Mouse (Mus musculus): ENCODE measurements around the gene Napepld. TPM values are rescaled to one million over a fixed set of nuclear protein-coding genes. Genes with fewer than 3 reads are reported as not detected.

Gene Napepld
- polyA plus RNA-seq, 1 experiment from 2014 or later: 2.3 TPM

DNA sequence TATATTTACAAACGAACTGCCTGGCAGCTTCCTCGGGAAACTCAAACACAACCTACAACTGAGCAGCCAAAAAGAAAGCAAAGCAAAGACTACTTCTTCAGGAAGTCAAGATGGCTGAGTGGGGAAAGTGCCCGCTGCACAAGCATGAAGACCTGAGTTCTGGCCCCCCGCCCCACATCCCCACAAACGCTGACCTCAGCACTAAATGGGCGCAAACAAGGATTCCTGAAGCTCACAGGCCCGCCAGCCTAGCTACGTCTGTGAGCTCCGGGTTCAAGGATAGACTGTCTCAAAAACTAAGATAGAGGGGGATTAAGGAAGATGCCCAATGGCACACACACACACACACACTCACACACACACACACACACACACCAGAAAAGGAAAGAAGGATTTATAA lies 22.8 kb downstream of the Napepld start:
- no peaks in the 10 kb centered on the region for H3K36me3 ChIP-seq (ENCODE audit: control insufficient read depth, insufficient read depth)
- no peak overlapping the region for H3K4me2 ChIP-seq (replicated peaks; ENCODE audit: low read depth)
- TF ChIP-seq CTCF (IDR thresholded peaks at IDR 0.05; ENCODE audit: low read depth): no peak
- no peak overlapping the region for H3K27ac ChIP-seq (ENCODE audit: low read depth, low read length)
- H3K27me3 ChIP-seq (replicated peaks; ENCODE audit: control insufficient read depth, insufficient read depth, low read length): no peaks in the 10 kb centered on the region
- no peak overlapping the region for H3K4me3 ChIP-seq (ENCODE audit: low read depth, low read length)
- no peak overlapping the region for H3K9ac ChIP-seq (ENCODE audit: low read depth, low read length)
- no peak for ATAC-seq
- H3K4me1 ChIP-seq (replicated peaks; ENCODE audit: control insufficient read depth, insufficient read depth, low read length): no peaks in the 10 kb centered on the region
- no peaks in the 10 kb centered on the region for H3K9me3 ChIP-seq (ENCODE audit: control insufficient read depth)
- 95% methylated on average over 9 of the region's 9 CpGs for WGBS

DNA sequence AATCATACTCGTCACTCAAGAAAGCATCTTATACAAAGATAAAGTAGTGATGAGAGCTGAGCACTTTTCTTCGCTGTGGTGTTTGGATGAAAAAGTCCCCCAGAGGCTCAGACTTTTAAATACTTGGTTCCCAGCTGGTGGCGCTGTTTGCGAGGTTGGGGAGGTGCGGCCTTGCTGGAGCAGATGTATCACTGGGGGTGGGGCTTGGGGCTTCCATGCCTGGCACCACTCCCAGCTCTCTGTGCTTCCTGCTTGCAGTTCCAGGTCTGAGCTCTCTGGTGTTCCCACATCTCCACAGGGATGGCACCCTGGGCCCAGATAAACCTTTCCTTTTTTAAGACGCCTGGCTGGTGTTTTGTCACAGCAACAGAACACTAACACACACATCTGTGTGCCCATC lies 23.3 kb downstream of the Napepld start:
- Histone ChIP-seq H3K4me2 (replicated peaks; ENCODE audit: low read depth) (no peak overlapping the region), H3K27me3 (replicated peaks; ENCODE audit: control insufficient read depth, insufficient read depth, low read length) (no peaks in the 10 kb centered on the region), H3K27ac (ENCODE audit: low read depth, low read length) (no peak overlapping the region), H3K4me1 (replicated peaks; ENCODE audit: control insufficient read depth, insufficient read depth, low read length) (no peaks in the 10 kb centered on the region), H3K9ac (ENCODE audit: low read depth, low read length) (no peak overlapping the region), H3K9me3 (ENCODE audit: control insufficient read depth) (no peaks in the 10 kb centered on the region), H3K36me3 (ENCODE audit: control insufficient read depth, insufficient read depth) (no peaks in the 10 kb centered on the region), H3K4me3 (ENCODE audit: low read depth, low read length) (no peak overlapping the region)
- 95% methylated on average over 6 of the region's 6 CpGs for WGBS
- TF ChIP-seq CTCF (IDR thresholded peaks at IDR 0.05; ENCODE audit: low read depth): 0 out of 2 replicates have a peak, but pooled peaks have one; percentile 12
- no peak for ATAC-seq

DNA sequence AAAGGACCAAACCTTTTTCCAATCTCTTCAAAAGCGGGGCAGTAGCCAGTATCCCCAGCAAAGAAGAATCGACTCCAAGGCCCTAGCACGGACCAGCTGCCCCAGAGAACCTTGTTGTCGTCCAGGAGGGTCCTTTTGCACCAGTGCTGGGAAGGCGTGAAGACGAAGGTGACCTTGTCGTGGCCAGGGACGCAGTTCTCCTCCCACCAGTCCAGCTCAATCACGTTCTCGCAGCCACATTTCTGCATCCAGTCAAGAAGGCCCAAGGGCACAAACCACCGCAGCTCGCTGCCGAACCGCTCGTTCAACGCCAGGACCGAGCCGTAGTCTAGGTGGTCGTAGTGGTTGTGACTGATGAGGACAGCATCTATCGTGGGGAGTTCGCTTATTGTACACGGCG lies 25.7 kb downstream of the Napepld start:
- H3K9me3 ChIP-seq (ENCODE audit: control insufficient read depth): no peaks in the 10 kb centered on the region
- no peak overlapping the region for H3K27ac ChIP-seq (ENCODE audit: low read depth, low read length)
- H3K9ac ChIP-seq (ENCODE audit: low read depth, low read length): no peak overlapping the region
- H3K27me3 ChIP-seq (replicated peaks; ENCODE audit: control insufficient read depth, insufficient read depth, low read length): no peaks in the 10 kb centered on the region
- WGBS: 95% methylated on average over 23 of the region's 23 CpGs
- no peak for ATAC-seq
- TF ChIP-seq CTCF (IDR thresholded peaks at IDR 0.05; ENCODE audit: low read depth): no peak
- no peaks in the 10 kb centered on the region for H3K4me1 ChIP-seq (replicated peaks; ENCODE audit: control insufficient read depth, insufficient read depth, low read length)
- H3K4me3 ChIP-seq (ENCODE audit: low read depth, low read length): no peak overlapping the region
- H3K36me3 ChIP-seq (ENCODE audit: control insufficient read depth, insufficient read depth): no peaks in the 10 kb centered on the region
- no peak overlapping the region for H3K4me2 ChIP-seq (replicated peaks; ENCODE audit: low read depth)

DNA sequence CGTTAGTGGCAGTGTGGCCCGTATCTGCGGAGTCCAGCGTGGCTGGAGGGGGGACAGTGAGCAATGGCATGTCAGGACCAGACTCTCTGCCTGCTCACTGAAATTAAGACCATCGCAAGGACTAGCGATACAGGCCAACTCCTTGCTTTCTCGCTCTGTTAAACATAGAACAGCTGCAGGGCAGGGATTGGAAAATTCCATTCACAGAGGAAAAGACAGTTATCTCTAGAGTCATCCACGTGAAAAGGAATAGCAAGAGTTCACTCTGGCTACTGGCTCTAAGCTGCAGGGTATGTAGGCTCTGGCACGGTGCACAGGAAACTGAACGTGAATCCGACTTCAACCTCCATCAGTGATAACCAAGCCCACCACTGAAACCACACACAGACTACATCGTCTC lies 26.2 kb downstream of the Napepld start:
- no peak for TF ChIP-seq CTCF (IDR thresholded peaks at IDR 0.05; ENCODE audit: low read depth)
- H3K36me3 ChIP-seq (ENCODE audit: control insufficient read depth, insufficient read depth): no peaks in the 10 kb centered on the region
- no peak overlapping the region for H3K9ac ChIP-seq (ENCODE audit: low read depth, low read length)
- no peaks in the 10 kb centered on the region for H3K27me3 ChIP-seq (replicated peaks; ENCODE audit: control insufficient read depth, insufficient read depth, low read length)
- WGBS: 77% methylated on average over 12 of the region's 12 CpGs
- no peak overlapping the region for H3K4me2 ChIP-seq (replicated peaks; ENCODE audit: low read depth)
- no peaks in the 10 kb centered on the region for H3K9me3 ChIP-seq (ENCODE audit: control insufficient read depth)
- H3K27ac ChIP-seq (ENCODE audit: low read depth, low read length): no peak overlapping the region
- H3K4me3 ChIP-seq (ENCODE audit: low read depth, low read length): no peak overlapping the region
- H3K4me1 ChIP-seq (replicated peaks; ENCODE audit: control insufficient read depth, insufficient read depth, low read length): no peaks in the 10 kb centered on the region
- ATAC-seq: no peak

DNA sequence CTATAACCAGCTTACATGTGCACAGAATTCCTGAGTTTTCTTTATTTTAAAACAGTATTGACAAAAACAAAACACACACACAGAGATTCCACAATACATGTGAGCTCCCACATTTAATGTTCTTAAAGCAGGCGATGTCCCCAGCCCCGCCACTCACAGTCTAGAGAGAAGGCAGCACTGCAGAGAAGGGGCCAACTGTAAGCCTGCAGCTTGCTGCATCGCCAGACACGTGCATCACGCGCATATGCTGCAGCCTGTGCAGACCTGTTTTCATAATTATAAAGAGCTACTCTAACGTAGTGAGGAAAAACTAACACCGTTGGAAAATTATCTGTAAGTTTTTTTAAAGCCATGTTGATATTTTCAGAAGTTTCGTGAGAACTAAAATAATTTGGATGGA lies 27.5 kb downstream of the Napepld start:
- H3K4me1 ChIP-seq (replicated peaks; ENCODE audit: control insufficient read depth, insufficient read depth, low read length): no peaks in the 10 kb centered on the region
- H3K27ac ChIP-seq (ENCODE audit: low read depth, low read length): no peak overlapping the region
- H3K36me3 ChIP-seq (ENCODE audit: control insufficient read depth, insufficient read depth): no peaks in the 10 kb centered on the region
- 82% methylated on average over 9 of the region's 9 CpGs for WGBS
- no peaks in the 10 kb centered on the region for H3K27me3 ChIP-seq (replicated peaks; ENCODE audit: control insufficient read depth, insufficient read depth, low read length)
- ATAC-seq: no peak
- H3K9ac ChIP-seq (ENCODE audit: low read depth, low read length): no peak overlapping the region
- H3K4me3 ChIP-seq (ENCODE audit: low read depth, low read length): peak overlapping the region; percentile 26; the same call in 1 of the 2 replicates
- no peaks in the 10 kb centered on the region for H3K9me3 ChIP-seq (ENCODE audit: control insufficient read depth)
- no peak for TF ChIP-seq CTCF (IDR thresholded peaks at IDR 0.05; ENCODE audit: low read depth)
- peak overlapping the region; percentile 55; the same call in 1 of the 2 replicates for H3K4me2 ChIP-seq (replicated peaks; ENCODE audit: low read depth)

DNA sequence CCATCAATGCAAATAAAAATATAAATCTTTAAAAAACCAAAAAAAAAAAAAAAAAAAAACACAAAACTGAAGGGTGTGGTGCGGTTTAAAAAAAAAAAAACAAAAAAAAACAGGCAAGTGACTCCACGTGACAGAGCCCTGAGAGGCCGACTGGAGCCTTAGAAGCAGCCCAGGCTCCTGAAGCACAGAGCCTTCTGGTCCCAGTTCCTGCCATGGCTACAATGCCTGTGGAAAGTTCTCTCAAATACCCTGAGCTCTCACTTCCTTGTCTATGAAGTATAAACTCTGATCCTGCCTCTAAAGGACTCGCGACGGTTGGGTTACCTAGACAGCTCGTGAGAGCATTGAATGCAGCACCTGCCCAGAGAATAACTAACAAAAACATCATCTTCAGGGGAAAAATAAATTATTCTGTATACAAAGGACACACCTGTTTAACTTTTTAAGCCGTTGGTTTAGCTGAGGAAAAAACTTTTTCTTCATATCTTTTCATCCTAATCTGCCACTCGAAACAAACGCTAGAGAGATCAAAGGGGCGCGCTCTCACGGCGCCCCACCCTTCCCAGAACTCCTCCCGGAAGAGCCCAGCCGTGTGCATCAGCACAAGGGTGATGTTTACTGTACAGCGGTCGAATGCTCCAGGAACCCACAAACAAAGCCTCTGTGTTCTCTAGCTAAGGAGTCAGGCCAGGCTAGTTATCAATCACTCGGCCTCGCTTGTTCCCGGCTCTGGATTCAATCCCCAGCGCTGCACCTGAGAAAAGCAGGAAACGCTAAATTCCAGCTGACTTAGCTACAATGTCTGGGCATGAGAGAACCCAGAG lies 28.2 kb downstream of the Napepld start:
- H3K9ac ChIP-seq (ENCODE audit: low read depth, low read length): 0 out of 2 replicates have a peak overlapping the region, but pooled peaks have one; percentile 12
- H3K4me2 ChIP-seq (replicated peaks; ENCODE audit: low read depth): peak overlapping the region; percentile 55
- WGBS: 21% methylated on average over 23 of the region's 23 CpGs

More for the DNA sequence above, 28.2 kb downstream of the Napepld start:
- no peak for TF ChIP-seq CTCF (IDR thresholded peaks at IDR 0.05; ENCODE audit: low read depth)
- peak overlapping the region; percentile 47 for H3K27ac ChIP-seq (ENCODE audit: low read depth, low read length)
- no peaks in the 10 kb centered on the region for H3K4me1 ChIP-seq (replicated peaks; ENCODE audit: control insufficient read depth, insufficient read depth, low read length)
- peak overlapping the region; percentile 26 for H3K4me3 ChIP-seq (ENCODE audit: low read depth, low read length)
- no peaks in the 10 kb centered on the region for H3K9me3 ChIP-seq (ENCODE audit: control insufficient read depth)
- peak; percentile 96 for ATAC-seq
- H3K36me3 ChIP-seq (ENCODE audit: control insufficient read depth, insufficient read depth): no peaks in the 10 kb centered on the region
- no peaks in the 10 kb centered on the region for H3K27me3 ChIP-seq (replicated peaks; ENCODE audit: control insufficient read depth, insufficient read depth, low read length)
